ENCODE assay signal across 13 mouse cellular contexts in the genomic region with DNA sequence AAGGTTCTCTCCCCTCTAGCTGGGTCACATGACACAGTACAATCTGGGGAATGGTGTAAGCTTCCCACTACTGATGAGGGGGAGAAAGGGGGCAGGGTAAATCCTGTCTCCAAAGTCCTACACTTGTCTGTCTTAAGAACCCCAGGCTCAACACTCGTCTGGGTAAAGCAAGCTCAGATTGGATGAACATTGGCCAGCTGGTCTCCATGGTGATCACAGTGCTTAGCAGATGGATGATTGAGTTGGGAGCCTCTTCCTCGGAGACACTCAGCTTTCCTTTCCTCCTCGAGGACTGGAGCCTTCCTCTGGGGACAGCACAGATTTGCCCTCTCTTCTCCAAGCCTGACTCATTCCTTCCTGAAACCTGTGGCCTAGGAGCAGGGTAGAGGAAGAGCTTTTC. TPM values are rescaled to one million over a fixed set of nuclear protein-coding genes. Genes with fewer than 3 reads are reported as not detected.
DNase-seq lines count a peak whose midpoint lies in the region; ATAC-seq and TF ChIP-seq lines count a peak whose summit lies in the region.
"Had no signal": no experiment of that assay in that cellular context is flagged by ENCODE, and none has a peak within 500 bp of the region (broad histone marks: within the 10 kb centered on the region; RNA-seq: fewer than 3 reads in every experiment).

No protein-coding gene starts in this region.

- H3K4me2 ChIP-seq in hindbrain, embryonic 12.5 days (replicated peaks): no peak overlapping the region
- H3K4me2 ChIP-seq in hindbrain, embryonic 14.5 days (replicated peaks): no peak overlapping the region
- H3K4me2 ChIP-seq in forebrain, embryonic 16.5 days (ENCODE audit: low read length): no peak overlapping the region
- H3K4me2 ChIP-seq in liver, postnatal 0 days (ENCODE audit: low read depth, low read length): no peak overlapping the region
- H3K4me2 ChIP-seq: lung, embryonic 15.5 days had no signal

- H3K27me3 ChIP-seq in hindbrain, embryonic 12.5 days: peaks cover 10% of the 10 kb centered on the region; the same call in 1 of the 2 replicates
- H3K27me3 ChIP-seq in hindbrain, embryonic 14.5 days (ENCODE audit: control insufficient read depth, insufficient read depth, low read length): no peaks in the 10 kb centered on the region
- no peaks in the 10 kb centered on the region for H3K27me3 ChIP-seq in MEL (ENCODE audit: control insufficient read depth in 1 of 2, insufficient read depth in 2 of 2, low read length in 2 of 2)
- no peaks in the 10 kb centered on the region for H3K27me3 ChIP-seq in forebrain, embryonic 16.5 days (replicated peaks; ENCODE audit: control insufficient read depth, insufficient read depth, low read length)
- H3K27me3 ChIP-seq in liver, postnatal 0 days (ENCODE audit: insufficient read depth, low read length): no peaks in the 10 kb centered on the region
- H3K27me3 ChIP-seq: lung, embryonic 15.5 days had no signal

- DNase-seq in hindbrain, embryonic 14.5 days (ENCODE audit: low spot score): no peak
- DNase-seq in MEL (ENCODE audit: low read depth, low spot score): no peak
- DNase-seq in liver, postnatal 0 days: no peak
- no peak for DNase-seq in cerebellum, adult 11-12 months
- DNase-seq: adrenal gland, adult 8-10 months; gastrocnemius, postnatal 10 days; heart, postnatal 4 days had no signal

- no peaks in the 10 kb centered on the region for H3K79me2 ChIP-seq in MEL (ENCODE audit: control insufficient read depth, insufficient read depth, low read length, poor library complexity)

- no peak overlapping the region for H3K4me3 ChIP-seq in hindbrain, embryonic 12.5 days
- no peak overlapping the region for H3K4me3 ChIP-seq in hindbrain, embryonic 14.5 days (replicated peaks; ENCODE audit: low read length)
- H3K4me3 ChIP-seq in MEL (ENCODE audit: control insufficient read depth in 1 of 2, insufficient read depth in 1 of 2, low read depth in 2 of 2, low read length in 2 of 2): no peak overlapping the region
- H3K4me3 ChIP-seq in forebrain, embryonic 16.5 days (replicated peaks; ENCODE audit: low read length): no peak overlapping the region
- no peak overlapping the region for H3K4me3 ChIP-seq in liver, postnatal 0 days (ENCODE audit: low read depth, low read length)
- H3K4me3 ChIP-seq: lung, embryonic 15.5 days; myocyte had no signal

- ATAC-seq in hindbrain, embryonic 12.5 days (ENCODE audit: low FRiP score): no peak
- ATAC-seq in hindbrain, embryonic 14.5 days (ENCODE audit: low FRiP score): no peak
- peak; percentile 50 for ATAC-seq in forebrain, embryonic 16.5 days
- peak; percentile 37 for ATAC-seq in megakaryocyte progenitor cell, adult 5-6 weeks (replicated peaks; ENCODE audit: poor library complexity)
- no peak for ATAC-seq in monocyte, adult 5-6 weeks (replicated peaks; ENCODE audit: insufficient number of reproducible peaks, low FRiP score, low TSS enrichment, poor library complexity, severe bottlenecking)
- no peak for ATAC-seq in liver, postnatal 0 days

- peaks cover 50% of the 10 kb centered on the region for H3K4me1 ChIP-seq in hindbrain, embryonic 12.5 days
- peaks cover 12% of the 10 kb centered on the region for H3K4me1 ChIP-seq in hindbrain, embryonic 14.5 days (replicated peaks; ENCODE audit: control insufficient read depth, insufficient read depth, low read length)
- H3K4me1 ChIP-seq in MEL (ENCODE audit: control insufficient read depth in 1 of 2, insufficient read depth in 2 of 2, low read length in 2 of 2): no peaks in the 10 kb centered on the region
- H3K4me1 ChIP-seq in forebrain, embryonic 16.5 days (replicated peaks; ENCODE audit: control insufficient read depth, insufficient read depth, low read length): peaks cover 27% of the 10 kb centered on the region
- no peaks in the 10 kb centered on the region for H3K4me1 ChIP-seq in liver, postnatal 0 days (ENCODE audit: insufficient read depth)

- TF ChIP-seq EP300 in MEL (IDR thresholded peaks at IDR 0.05; ENCODE audit: low read depth in 1 of 2, low read length in 2 of 2): no peak
- TF ChIP-seq EP300 in liver, postnatal 0 days (IDR thresholded peaks at IDR 0.05; ENCODE audit: low read depth): no peak

- TF ChIP-seq CTCF in MEL (IDR thresholded peaks at IDR 0.05 in 2 of 3, conservative IDR thresholded peaks at IDR 0.05 in 1 of 3; ENCODE audit: control insufficient read depth in 1 of 3, insufficient read depth in 1 of 3, low read depth in 2 of 3, low read length in 3 of 3, poor library complexity in 1 of 3, severe bottlenecking in 1 of 3): no peak
- no peak for TF ChIP-seq CTCF in liver, postnatal 0 days (IDR thresholded peaks at IDR 0.05; ENCODE audit: low read depth)

- H3K9ac ChIP-seq in hindbrain, embryonic 12.5 days: no peak overlapping the region
- no peak overlapping the region for H3K9ac ChIP-seq in hindbrain, embryonic 14.5 days
- H3K9ac ChIP-seq in MEL (ENCODE audit: control insufficient read depth, low read depth, low read length, poor library complexity, severe bottlenecking): no peak overlapping the region
- no peak overlapping the region for H3K9ac ChIP-seq in forebrain, embryonic 16.5 days (replicated peaks; ENCODE audit: low read depth, low read length)
- H3K9ac ChIP-seq in liver, postnatal 0 days (replicated peaks): no peak overlapping the region
- H3K9ac ChIP-seq: lung, embryonic 15.5 days had no signal

- TF ChIP-seq POLR2A in MEL (IDR thresholded peaks at IDR 0.05; ENCODE audit: control insufficient read depth in 1 of 2, insufficient read depth in 1 of 2, low read depth in 1 of 2, low read length in 2 of 2, poor library complexity in 1 of 2): no peak

- 11% methylated on average over 3 of the region's 3 CpGs for WGBS in hindbrain, embryonic 12.5 days
- 10% methylated on average over 3 of the region's 3 CpGs for WGBS in hindbrain, embryonic 14.5 days
- 10% methylated on average over 3 of the region's 3 CpGs for WGBS in forebrain, embryonic 16.5 days
- WGBS in liver, postnatal 0 days (ENCODE audit: insufficient replicate concordance): 41% methylated on average over 3 of the region's 3 CpGs

- no peaks in the 10 kb centered on the region for H3K9me3 ChIP-seq in hindbrain, embryonic 12.5 days (replicated peaks)
- H3K9me3 ChIP-seq in hindbrain, embryonic 14.5 days (ENCODE audit: control insufficient read depth, low read length): no peaks in the 10 kb centered on the region
- no peaks in the 10 kb centered on the region for H3K9me3 ChIP-seq in MEL (replicated peaks; ENCODE audit: insufficient read depth, low read length)
- H3K9me3 ChIP-seq in forebrain, embryonic 16.5 days (ENCODE audit: control insufficient read depth, low read length): no peaks in the 10 kb centered on the region
- no peaks in the 10 kb centered on the region for H3K9me3 ChIP-seq in liver, postnatal 0 days (ENCODE audit: low read length)
- H3K9me3 ChIP-seq: lung, embryonic 15.5 days had no signal

- peaks cover 27% of the 10 kb centered on the region for H3K36me3 ChIP-seq in hindbrain, embryonic 12.5 days
- H3K36me3 ChIP-seq in hindbrain, embryonic 14.5 days (replicated peaks; ENCODE audit: control insufficient read depth, insufficient read depth): peaks cover 47% of the 10 kb centered on the region
- no peaks in the 10 kb centered on the region for H3K36me3 ChIP-seq in MEL (ENCODE audit: control insufficient read depth in 1 of 2, insufficient read depth in 2 of 2, low read length in 2 of 2)
- no peaks in the 10 kb centered on the region for H3K36me3 ChIP-seq in forebrain, embryonic 16.5 days (ENCODE audit: control insufficient read depth, insufficient read depth)
- peaks cover 8% of the 10 kb centered on the region; the same call in 1 of the 2 replicates for H3K36me3 ChIP-seq in liver, postnatal 0 days (replicated peaks; ENCODE audit: insufficient read depth, low read length)
- H3K36me3 ChIP-seq: lung, embryonic 15.5 days had no signal

- TF ChIP-seq RAD21 in MEL (IDR thresholded peaks at IDR 0.05; ENCODE audit: low read depth, low read length): no peak

- peak overlapping the region; percentile 3; the same call in 1 of the 2 replicates for H3K27ac ChIP-seq in hindbrain, embryonic 12.5 days
- H3K27ac ChIP-seq in hindbrain, embryonic 14.5 days: no peak overlapping the region
- H3K27ac ChIP-seq in MEL (ENCODE audit: control insufficient read depth, low read depth, low read length): no peak overlapping the region
- peak overlapping the region; percentile 1; the same call in 1 of the 2 replicates for H3K27ac ChIP-seq in forebrain, embryonic 16.5 days (ENCODE audit: low read length)
- no peak overlapping the region for H3K27ac ChIP-seq in liver, postnatal 0 days (ENCODE audit: low read depth)
- H3K27ac ChIP-seq: lung, embryonic 15.5 days had no signal

TF ChIP-seq in MEL, 35 proteins besides CTCF, POLR2A, EP300 and RAD21:
- 0 out of 2 replicates have a peak, but pooled peaks have one; percentile 29 for TF ChIP-seq USF1 (IDR thresholded peaks at IDR 0.05; ENCODE audit: low read depth, low read length)
- no peak for TF ChIP-seq MAZ (IDR thresholded peaks at IDR 0.05; ENCODE audit: low read depth, low read length)
- TF ChIP-seq ETS1 (IDR thresholded peaks at IDR 0.05; ENCODE audit: low read depth, low read length): no peak

RNA-seq across cellular contexts. Expression of a gene that starts 32.9 kb away (rescaled TPM):
- polyA plus RNA-seq in hindbrain, embryonic 12.5 days (2016; fragmentation: Nextera tagmentation; extraction: Ambion mirVana): 111 and 113 TPM in 2 replicates
- polyA plus RNA-seq in hindbrain, embryonic 14.5 days (2014; fragmentation: Nextera tagmentation; extraction: Ambion mirVana): 110 TPM in 2 replicates
- 71.6 and 77.0 TPM in 2 replicates for total RNA-seq in MEL (2012; rRNA removed)
- 10 to 100 TPM in 1 of 2 experiments, not detected in 1; 47.4 TPM for polyA plus RNA-seq in MEL (2012; ENCODE audit: insufficient read depth in 1 of 2, insufficient read length in 2 of 2, low read depth in 1 of 2, low replicate concordance in 2 of 2, missing spikeins in 1 of 2)
- polyA plus RNA-seq in forebrain, embryonic 16.5 days (2015; fragmentation: Nextera tagmentation; extraction: Ambion mirVana): 94.0 and 101 TPM in 2 replicates
- total RNA-seq in megakaryocyte progenitor cell, adult 5-6 weeks (2015): 20.4 and 25.9 TPM in 2 replicates
- 11.0 and 14.2 TPM in 2 replicates for total RNA-seq in megakaryocyte progenitor cell, adult 5-6 weeks (2017)
- total RNA-seq in monocyte, adult 5-6 weeks (2017): 6.4 to 10.2 TPM (median 8.2 TPM) in 3 replicates
- 35.0 and 38.4 TPM in 2 replicates for polyA plus RNA-seq in liver, postnatal 0 days (2015; fragmentation: Nextera tagmentation; extraction: Ambion mirVana)

RNA-seq across cellular contexts. Expression of a gene that starts 40.7 kb away (rescaled TPM):
- 54.3 and 57.3 TPM in 2 replicates for polyA plus RNA-seq in hindbrain, embryonic 12.5 days (2016; fragmentation: Nextera tagmentation; extraction: Ambion mirVana)
- 32.0 and 36.0 TPM in 2 replicates for polyA plus RNA-seq in hindbrain, embryonic 14.5 days (2014; fragmentation: Nextera tagmentation; extraction: Ambion mirVana)
- 53.0 and 65.8 TPM in 2 replicates for total RNA-seq in MEL (2012; rRNA removed)
- 10 to 100 TPM; 52.8 to 54.3 TPM for polyA plus RNA-seq in MEL (2012; ENCODE audit: insufficient read depth in 1 of 2, insufficient read length in 2 of 2, low read depth in 1 of 2, low replicate concordance in 2 of 2, missing spikeins in 1 of 2)
- polyA plus RNA-seq in forebrain, embryonic 16.5 days (2015; fragmentation: Nextera tagmentation; extraction: Ambion mirVana): 14.5 and 15.6 TPM in 2 replicates
- 20.7 and 23.9 TPM in 2 replicates for total RNA-seq in megakaryocyte progenitor cell, adult 5-6 weeks (2015)
- total RNA-seq in megakaryocyte progenitor cell, adult 5-6 weeks (2017): 20.0 and 26.5 TPM in 2 replicates
- total RNA-seq in monocyte, adult 5-6 weeks (2017): 1.9 to 5.8 TPM (median 2.8 TPM) in 3 replicates
- 2.5 and 2.6 TPM in 2 replicates for polyA plus RNA-seq in liver, postnatal 0 days (2015; fragmentation: Nextera tagmentation; extraction: Ambion mirVana)

Comparison
In these comparisons a context has a peak if more than half of its experiments do, and no peak if none do; other contexts are left out.
1. H3K27ac ChIP-seq: peak in hindbrain, embryonic 12.5 days (single experiment) and forebrain, embryonic 16.5 days (single experiment); none in hindbrain, embryonic 14.5 days (single experiment), MEL (single experiment) and liver, postnatal 0 days (single experiment).
2. ATAC-seq: peak in forebrain, embryonic 16.5 days (single experiment) and megakaryocyte progenitor cell, adult 5-6 weeks (single experiment); none in hindbrain, embryonic 12.5 days (single experiment), hindbrain, embryonic 14.5 days (single experiment), monocyte, adult 5-6 weeks (single experiment) and liver, postnatal 0 days (single experiment).